Mouse (Mus musculus) skeletal muscle tissue, adult 2 months (tissue): ENCODE data around the gene Ankrd40.

ENCODE experiments used
- DNase-seq: peaks from one replicate; pipeline ENCODE4 v3.0.0-alpha.2; 2012; ENCODE audit warnings: low read depth, low spot score

The Ankrd40 gene

DNA sequence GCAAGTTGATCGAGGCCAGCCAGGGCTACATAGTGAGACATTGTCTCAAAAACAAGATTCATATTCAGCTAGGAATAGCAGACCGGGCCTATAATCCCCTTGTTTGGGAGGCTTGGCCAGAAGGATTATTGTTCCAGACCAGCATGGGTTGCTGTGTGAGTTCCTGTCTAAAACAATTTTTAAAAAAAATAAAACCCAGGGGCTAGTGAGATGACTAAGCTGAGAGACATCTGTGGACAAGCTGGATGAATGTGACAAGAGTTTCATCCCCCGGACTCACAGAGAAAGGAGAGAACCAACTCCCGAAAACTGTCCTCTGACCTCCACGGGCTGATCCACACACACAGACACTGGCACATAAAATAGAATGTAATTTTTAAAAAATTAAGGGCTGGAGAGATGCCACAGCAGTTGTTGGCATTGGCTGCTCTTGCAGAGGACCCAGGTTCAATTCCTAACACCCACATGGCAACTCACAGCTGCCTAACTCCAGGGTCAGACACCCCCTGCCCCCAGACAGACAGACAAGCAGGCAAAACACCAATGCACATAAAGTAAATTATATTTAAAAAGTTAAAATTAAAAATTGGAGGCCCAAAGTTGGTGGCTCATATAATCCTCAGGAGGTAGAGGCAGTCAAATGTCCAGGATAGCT, 4.4 kb upstream of the Ankrd40 start:
- DNase-seq: no peak

DNA sequence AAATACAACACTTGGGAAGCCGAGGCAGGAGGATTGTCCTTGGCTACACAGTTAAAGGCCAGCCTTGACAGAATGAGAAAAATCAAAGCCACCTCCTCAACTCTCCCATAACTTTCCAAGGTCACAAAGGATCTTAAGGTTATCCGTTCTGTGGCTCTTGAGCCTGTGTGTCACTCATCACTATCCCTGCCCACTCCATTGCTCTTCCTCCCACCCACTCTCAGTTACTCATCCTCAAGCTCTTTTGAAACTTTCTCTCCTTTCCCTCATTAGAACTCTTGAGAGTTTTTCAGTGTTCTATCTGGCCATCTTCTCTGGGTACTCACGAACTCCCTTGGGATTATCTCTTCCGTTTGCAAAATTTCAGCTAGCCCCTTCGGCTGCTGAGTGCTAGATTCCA, 3.2 kb upstream of the Ankrd40 start:
- DNase-seq: no peak

DNA sequence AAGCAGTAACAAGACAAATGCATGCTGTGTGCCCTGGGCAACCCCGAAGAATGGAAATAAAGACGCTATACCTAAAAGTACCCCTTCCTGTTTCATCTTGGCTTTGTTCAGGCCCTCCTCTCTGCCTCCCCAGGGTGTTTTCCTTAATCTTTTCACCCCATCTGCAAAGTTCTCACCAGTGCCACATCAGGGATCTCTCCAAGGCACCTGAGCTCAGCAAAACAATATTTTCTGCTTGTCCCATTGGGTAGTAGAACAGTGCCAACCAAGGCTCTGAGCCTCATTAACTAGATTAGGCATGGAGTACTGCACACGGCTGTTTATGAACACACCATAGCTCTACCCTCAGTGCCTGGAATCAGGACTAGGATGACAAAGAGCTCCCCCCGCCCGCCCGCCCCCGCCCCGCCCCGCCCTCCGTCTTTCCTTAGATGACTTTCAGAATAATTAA, 815 bp upstream of the Ankrd40 start:
- DNase-seq: no peak

DNA sequence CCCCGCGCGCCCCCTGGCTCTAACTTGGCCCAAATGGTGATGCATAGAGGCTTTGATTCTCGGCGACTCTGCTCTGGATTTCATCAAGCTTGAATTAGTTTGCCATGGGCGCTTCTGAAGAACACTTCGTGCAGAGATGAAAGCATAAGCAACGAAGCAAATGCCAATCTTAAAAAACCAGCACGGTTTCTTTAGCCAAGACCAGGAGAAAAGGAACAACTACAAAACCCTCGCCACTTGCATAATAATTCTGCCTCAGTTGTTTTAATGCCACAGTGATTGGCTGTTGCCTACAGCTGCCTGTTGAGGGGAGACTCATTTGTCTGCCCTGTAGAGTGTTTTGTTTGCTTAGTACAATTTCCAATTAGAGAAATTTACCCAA, 834 bp downstream of the Ankrd40 start:
- DNase-seq: no peak

DNA sequence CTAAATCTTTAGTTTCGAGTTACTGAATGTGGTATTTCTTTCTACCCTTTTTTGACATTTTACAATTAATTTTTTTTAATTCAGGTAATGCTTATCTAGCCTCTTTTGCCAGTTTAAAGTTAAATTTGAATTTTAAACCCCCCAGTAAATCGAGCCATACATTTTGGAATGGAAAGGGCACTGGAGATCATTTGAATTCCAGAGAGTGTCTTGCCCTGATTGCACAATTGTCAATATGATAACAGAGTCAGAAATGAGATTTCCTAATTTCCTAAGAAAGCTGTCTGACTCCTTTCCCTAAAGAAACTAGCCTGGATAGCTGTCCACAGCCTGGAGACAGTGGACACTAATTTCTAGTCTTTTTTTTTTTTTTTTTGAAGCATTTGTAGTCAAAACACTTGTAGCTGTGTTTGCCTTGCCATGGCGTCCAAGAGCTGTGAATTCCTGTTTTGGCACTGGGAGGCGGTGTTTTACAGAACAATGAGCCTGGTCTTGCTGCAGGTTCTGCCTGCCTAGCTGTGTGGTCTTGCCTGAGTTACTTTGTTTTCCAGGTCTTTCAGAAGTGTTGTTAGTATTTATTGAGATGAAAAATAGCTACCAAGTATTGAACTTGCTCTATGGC, 1.6 kb downstream of the Ankrd40 start:
- no peak for DNase-seq

DNA sequence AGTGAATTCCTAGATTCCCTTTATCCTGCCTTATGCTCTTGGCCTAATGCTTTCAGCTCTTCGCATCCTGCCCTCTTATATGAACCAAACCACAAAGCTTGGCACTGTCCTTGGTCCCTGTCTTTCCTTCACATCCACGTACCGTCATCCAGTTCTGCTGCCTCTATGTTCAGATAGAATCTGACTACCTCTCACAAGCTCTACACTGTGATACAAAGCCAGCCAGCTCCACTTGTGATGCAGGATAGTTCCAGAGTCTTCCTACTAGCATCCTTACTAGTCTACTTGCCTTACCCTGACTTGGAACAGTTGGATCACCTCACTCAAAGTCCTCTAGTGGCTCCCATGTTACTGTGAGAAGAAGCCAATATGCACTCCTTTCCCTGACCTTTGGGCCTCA, 2.4 kb downstream of the Ankrd40 start:
- no peak for DNase-seq

DNA sequence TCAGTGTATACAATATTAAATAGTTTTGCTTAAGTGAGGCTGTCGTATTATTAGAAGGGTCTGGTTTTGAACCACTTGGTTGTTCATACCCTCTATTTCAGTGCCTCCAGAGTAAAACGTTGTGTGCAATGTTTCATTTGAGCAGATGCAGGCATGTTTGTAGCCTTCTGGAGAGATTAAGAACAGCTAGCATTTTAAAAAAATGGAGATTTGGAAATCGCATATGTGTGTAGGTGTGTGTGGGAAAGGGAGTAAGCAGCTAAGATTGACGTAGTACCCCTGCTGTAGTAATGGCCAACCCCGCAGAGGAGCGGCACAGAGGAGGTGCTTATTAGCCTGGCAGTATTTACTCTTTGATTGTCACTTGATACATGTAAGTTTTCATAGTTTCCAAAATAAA, 4.9 kb downstream of the Ankrd40 start:
- no peak for DNase-seq

DNA sequence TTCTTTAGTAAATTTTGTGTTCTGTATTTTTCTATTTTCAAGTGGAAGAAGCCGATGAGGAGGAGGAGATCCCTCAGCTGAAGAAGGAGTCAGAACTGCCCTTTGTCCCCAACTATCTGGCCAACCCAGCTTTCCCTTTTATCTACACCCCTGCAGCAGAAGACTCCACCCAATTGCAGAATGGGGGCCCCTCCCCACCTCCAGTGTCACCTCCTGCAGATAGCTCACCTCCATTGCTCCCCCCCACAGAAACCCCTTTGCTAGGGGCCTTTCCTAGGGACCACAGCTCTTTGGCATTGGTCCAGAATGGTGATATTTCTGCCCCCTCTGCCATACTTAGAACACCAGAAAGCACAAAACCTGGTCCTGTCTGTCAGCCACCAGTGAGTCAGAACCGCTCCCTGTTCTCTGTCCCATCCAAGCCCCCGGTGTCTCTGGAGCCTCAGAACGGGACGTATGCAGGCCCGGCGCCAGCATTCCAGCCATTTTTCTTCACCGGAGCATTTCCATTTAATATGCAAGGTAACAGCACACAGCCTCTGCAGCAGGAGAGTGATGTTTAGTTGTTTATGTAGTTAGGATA, 6.7 kb downstream of the Ankrd40 start:
- no peak for DNase-seq

DNA sequence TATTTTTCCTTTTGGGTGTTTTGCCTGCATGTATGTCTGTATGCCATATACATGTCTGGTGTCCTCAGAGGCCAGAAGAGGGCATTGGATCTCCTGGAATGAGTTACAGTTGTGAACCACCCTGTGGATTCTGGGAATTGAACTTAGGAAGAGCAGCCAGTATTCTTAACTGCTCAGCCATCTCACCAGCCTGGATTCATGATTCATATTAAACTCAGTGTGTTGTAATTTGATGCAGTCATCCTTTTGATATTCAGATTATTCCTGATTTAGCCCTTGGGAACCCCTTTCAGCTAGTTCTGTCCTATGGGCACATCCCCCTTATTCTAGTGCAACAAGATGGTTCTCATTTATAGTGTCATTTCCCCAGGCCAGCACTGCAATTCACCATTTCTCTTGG, 8.8 kb downstream of the Ankrd40 start:
- DNase-seq: no peak

DNA sequence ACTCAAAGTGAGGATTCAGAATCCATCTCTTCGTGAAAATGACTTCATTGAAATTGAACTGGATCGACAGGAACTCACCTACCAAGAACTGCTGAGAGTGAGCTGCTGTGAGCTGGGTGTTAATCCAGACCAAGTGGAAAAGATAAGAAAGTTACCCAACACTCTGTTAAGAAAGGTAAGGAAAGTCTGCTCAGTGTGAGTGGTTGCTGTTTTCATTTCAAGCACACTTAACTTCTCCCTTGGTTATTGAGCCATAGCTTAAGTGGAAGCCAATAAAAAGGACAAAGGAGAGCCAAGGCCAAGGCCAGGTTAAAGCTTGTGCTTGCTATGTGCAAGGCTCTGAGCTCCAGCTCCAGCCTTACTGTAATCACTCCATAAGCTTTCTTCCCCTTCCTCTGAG, 10.5 kb downstream of the Ankrd40 start:
- DNase-seq: no peak

DNA sequence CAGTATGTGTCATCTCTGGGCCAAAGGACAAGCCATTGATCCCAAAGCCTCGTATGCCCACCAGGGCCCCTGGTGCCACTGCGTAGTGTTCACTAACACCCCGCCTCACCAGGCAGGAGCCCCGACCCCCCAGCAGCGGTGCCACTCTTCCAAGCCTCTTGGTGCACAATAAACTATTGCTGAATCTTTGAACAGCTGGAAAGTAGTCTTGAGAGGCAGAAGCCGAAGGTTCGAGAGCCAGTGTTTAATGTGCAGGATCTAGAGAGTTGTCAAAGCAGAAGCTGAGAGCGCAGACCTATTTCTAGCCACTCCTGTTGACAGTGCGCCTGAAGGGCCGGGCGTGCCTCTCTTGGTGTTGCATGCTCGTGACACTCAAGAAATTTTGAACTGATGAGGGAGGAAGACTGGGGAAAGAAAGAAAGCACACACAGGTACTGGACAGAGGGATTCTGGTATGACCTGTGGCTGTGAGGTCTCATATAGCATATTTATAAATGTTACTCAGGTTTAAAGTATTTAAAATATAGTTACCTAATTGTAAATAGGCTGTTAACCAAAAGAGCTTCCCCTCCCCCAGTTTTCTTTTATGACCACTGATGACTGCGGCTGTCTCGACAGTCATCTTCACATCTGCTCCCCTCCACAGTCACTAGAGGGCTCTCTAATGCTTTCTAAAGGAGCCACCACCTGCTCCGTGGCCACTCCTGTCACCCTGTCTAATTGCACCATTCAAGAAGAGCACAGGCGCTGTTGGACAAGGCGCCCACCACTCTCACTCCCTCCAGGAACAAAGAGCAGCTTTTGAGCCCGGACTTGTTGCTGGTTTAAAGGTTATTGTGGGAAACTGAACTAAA, 12.2 kb downstream of the Ankrd40 start:
- no peak for DNase-seq

DNA sequence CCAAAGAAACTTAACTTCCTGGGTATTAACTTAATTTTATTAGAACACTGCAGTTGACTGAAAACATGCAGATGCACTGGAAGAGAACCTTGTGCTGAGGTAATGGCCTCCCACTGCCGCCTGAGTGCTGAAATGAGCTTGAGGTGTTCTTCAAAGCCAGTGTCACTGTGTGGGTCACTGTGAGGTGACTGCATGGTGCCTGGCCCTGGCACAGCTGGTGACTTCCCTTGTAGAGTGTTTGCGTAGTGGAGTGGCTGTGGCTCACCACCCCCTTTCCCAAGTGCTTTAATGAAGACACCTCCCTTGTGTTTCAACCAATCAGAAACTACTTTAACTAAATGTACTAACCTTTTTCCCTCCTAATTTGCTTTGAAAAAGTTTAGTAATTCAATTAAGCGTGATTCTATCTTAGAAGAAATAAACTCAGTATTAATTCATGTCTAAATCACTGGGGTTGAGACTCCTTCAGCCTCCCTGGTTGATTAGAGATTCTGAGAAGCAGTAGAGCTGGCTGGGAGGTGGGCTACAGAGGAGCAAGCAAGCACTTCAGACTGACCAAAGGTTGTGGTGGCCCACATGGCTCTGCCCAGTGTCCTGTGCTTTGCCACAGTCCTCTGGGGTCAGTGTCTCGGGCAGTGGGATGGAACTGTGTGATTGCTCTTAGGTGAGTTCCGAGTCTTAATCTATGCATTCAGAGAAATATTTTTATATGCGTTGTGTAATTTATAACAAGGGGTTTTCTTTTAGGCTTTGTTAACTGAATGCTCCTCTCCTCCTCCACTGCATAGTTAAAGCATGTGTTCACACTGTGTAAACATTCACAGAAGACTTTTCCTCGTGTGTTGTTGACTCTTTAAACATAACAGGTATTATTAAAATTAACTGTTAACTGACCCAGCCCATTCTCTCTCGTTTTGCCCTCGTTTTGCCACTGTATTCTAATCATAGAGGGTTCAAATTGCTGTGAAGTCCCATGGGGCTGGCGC, 13.4 kb downstream of the Ankrd40 start:
- no peak for DNase-seq

DNA sequence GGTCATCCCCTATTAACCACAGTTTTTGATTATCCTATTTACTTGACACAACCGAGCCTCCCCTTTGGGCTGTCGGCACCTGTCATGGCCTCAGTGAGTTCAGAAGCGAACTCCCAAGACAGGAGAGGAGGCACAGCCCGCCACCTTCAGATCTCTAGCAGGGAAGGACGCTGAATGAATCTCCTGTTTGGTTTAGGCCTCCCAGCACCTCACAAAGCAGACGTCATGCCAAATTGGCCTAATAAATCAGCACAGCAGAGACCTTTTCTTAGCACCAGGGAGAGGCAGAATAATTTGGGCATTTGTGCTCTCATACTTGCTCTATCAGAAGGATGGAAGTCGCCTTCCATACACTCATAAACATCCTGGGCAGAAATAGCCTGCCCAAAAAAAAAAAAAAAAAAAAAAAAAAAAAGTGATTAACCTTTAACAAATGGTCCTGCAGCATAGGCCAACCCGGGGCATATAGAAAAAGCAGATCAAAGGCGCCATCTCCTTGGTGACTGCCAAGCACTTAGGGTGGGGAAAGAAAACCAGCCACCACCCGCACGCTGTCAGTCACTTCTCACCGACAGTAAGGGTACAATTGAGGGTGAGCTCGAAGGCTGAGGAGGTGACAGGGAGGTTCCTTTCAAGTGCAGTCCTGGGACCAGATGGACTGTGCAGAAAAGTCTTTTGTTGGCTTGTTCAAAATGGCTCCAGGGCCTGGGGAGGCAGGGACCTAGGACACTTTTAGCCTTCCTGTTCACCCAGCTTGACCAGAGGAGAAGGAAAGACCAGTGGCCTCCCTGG, 14.5 kb downstream of the Ankrd40 start:
- no peak for DNase-seq

DNA sequence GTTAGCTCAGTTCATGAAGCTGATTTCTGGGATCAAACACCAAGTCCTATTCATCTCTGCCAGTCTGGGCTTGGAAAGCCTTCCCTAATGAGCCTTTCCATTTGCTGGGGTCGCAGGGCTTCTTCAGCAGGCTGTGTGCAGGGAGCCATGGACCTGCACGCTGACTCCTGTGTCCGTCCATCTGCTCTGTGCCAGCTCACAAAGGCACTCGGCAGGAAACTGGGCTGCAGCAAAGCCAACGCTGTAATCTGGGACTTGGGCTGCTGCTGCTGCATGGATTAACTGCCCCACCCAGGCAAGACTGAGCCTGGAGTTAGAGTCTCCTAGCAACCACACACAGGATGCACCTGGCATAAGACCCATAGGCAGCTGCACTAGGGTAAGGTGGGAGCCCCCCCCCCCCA, 16.2 kb downstream of the Ankrd40 start:
- no peak for DNase-seq

DNA sequence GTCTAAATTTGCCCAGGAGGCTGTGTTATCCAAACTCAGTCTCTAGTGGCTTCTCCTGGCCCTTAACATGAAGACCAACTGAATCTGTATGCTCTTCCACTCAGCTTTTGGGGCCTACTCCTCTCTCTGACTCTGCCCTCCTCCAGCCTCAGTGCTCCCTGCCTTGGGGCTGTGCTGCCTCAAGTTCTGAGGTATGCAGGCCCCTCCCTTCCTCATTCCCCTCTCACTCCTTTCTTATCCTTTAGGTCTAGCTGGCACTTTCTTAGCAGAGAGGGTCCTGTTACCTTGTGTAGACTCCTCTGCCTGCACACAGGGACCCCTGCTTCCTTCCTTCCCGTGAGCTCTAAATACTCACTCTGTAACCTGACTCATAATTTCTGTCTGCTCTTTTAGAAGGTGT, 16.7 kb downstream of the Ankrd40 start:
- DNase-seq: no peak

DNA sequence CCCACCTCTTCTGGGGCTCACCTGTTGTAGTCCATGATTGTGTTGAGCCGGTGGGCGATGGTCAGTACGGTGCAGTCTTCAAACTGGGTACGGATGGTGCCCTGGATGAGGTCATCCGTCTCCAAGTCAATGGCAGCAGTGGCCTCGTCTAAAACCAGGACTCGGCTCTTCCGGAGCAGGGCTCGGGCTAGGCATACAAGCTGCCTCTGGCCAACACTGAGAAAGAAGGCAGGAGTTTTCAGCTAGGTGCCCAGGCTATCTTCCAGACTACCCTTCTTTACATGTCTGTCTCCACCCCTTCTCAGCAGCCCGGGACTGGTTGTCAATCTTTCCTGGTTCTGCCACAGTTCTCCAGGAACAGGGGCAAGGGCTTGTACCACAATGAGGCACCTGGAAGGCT, 18.1 kb downstream of the Ankrd40 start:
- DNase-seq: no peak

DNA sequence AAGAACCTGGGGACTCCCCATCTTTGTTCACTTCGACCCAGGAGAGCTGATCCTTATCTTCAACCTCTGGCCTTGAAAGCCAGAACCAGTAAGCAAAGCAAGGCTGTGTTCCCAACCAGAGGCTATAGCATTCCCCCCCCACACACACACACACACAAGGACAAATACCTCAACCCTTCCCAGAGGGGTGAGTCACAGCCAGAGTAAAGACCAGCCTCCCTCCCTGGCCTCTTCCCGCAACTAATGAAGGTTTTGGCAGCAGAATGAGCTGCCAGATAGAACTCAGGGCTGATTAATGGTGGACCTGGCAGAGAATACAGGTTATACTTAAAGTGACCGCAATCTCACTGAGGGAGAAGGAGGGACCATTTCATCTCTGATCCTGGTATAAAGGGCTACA, 18.8 kb downstream of the Ankrd40 start:
- DNase-seq: no peak

DNA sequence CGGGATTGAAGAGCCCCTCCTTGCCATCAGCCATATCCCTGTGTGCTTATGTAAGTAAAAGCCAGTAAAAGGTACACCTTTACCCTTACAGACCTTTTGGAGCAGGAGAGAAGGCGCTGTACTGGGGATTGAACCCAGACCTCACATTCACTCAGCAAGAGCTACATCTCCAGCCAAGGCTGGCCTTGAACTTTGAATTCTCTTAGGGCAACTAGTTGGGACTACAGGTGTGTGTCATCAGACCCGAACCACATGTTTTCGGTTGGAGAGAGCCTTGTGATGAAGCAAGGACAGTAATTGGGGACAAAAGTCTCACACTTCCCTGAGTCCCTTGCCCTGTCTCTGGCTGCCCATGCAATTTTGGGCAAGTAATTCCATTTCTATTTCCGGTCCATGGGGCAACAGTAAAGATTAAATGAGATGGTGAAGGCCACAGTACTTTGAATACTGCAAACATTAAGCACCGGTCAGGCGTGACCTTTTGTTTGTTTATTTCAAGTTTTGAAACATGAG, 19.3 kb downstream of the Ankrd40 start:
- no peak for DNase-seq

DNA sequence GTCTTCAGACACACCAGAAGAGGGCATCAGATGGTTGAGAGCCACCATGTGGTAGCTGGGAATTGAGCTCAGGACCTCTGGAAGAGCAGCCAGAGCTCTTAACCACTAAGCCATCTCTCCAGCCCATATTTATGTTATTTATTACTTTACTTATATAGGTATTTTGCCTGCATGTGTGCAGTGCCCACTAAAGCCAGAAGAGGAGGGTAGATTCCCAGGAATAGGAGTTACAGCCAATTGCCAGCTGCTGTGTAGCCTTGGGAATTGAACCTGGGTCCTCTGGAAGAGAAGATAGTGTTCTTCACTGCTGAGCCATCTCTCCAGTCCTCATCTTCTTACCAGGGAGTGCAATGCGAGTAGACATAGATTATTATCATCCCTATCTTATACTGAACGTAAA, 22.0 kb downstream of the Ankrd40 start:
- no peak for DNase-seq

DNA sequence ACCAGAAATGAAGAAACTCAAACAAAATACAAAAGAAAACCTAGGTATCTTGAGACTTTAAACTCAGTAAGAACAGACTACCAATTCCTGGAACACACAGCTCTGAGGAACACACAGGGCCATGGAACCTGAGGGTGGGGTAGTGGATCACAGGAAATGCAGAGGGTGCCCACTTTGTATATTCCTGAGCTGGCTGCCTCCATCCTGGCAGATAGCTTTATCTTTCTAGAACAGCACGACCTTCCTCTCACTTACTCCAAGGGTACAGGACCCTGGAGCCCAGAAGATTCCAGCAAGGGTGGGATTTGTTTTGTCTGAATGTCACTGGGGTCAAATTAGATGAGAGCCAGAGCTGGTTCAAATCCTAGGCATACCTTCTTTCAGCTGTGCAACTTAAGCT, 22.5 kb downstream of the Ankrd40 start:
- DNase-seq: no peak
